Mouse (Mus musculus) retina, postnatal 7 days (tissue): ENCODE data around the gene 9230113P08Rik.
"Not testable (repeated sequence)": the region's sequence is repeated elsewhere in the genome, so short reads cannot be mapped to it uniquely, and the experiment has no call there.

Experiments
- DNase-seq: peaks from one replicate; pipeline ENCODE4 v3.0.0-alpha.2; 2012; ENCODE audit warnings: low read depth, low spot score

9230113P08Rik gene

GRCm38 (mm10) chr9:35908123-35908522 lies at the start of gene 9230113P08Rik:
TSS of gene 9230113P08Rik (plus strand) at chr9:35908423.
- DNase-seq, result not testable (repeated sequence)

DNA sequence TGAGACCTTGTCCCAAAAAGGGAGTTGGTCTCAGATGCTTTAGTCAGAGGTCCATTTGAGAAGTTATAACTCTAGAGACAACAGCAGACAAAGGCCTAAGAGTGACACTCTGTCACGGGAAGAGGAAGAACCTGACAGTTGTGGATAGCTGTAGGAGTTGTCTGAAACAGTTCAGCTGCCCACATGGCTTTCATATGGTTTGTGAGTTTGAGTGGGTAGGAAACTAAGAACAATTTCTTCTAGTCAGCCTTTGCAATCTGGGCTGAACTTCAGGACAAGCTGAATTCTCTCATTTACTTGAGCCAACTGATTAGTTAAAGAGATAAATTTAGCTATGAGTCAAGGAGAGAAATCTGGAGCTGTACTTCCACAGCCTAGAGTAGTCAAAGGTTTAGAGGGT lies 15.1 kb upstream of the 9230113P08Rik start:
- DNase-seq, result not testable (repeated sequence)

DNA sequence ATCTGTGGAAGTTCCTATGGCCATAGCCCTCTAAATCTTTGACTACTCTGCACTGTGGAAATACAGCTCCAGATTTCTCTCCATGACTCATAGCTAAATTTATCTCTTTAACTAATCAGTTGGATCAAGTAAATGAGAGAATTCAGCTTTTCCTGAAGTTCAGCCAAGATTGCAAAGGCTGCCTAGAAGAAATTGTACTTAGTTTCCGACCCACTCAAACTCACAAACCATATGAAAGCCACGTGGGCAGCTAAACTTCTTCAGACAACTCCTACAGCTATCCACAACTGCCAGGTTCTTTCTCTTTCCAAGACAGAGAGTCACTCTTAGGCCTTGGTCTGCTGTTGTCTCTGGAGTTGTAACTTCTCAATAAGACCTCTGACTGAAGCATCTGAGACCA lies 3.7 kb upstream of the 9230113P08Rik start:
- DNase-seq, result no peak

DNA sequence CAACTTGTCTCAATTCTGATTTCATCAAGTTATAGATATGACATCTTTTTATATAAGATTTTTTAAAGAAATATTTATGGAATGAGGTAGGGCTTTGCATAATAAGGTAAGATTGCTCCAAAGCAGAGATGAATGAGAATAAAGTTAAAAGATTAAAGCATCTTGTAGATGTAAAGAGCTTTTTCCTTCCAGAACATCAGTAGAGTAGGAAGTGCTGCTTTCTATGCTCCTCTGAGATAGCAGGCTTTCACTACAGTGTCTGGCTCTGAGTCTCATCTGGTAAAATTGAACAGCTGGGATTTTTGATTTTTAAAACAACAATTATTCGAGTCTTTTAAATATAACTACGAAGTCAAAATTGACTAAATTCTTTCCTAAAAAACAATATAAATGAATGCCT lies 22.6 kb downstream of the 9230113P08Rik start:
- no peak for DNase-seq
